Mouse (Mus musculus) spleen, adult 2 months (tissue): ENCODE measurements around the gene Gm20388.

Source experiments
- CTCF ChIP-seq: fragments of 200-500 bp; IDR thresholded peaks from 2 replicates; pipeline ENCODE4 v1.5.1; 2011; ENCODE audit warnings: mild to moderate bottlenecking, inconsistent platforms; ENCODE audit not compliant: insufficient read depth, insufficient read length, insufficient replicate concordance; ENCODE audit errors: extremely low read depth
- POLR2A ChIP-seq: fragments of 200-500 bp; IDR thresholded peaks from 2 replicates; pipeline ENCODE4 v1.6.1; 2011; ENCODE audit warnings: low read depth, low read length, inconsistent platforms

GRCm38 (mm10) chr8:120895600-120895999 lies 985.0 kb downstream of the Gm20388 start:
- no peak for TF ChIP-seq POLR2A
- no peak for TF ChIP-seq CTCF
